Mouse (Mus musculus) intestine, embryonic 16.5 days (tissue): Measurements from ENCODE around the gene Cd274. TPM values are rescaled to one million over a fixed set of nuclear protein-coding genes. Genes with fewer than 3 reads are reported as not detected.

Experiments
- ATAC-seq: fragments of 200-750 bp; cut with Nextera tagmentation; 2 replicates; pipeline ENCODE4 v1.8.0; 2017; ENCODE audit warnings: moderate TSS enrichment, moderate library complexity
- H3K27ac ChIP-seq: fragments of 300-500 bp; sonication (generic); 2 replicates; pipeline ENCODE4 v1.5.1; 2014; ENCODE audit warnings: mild to moderate bottlenecking, low read length
- H3K27me3 ChIP-seq: fragments of 300-500 bp; sonication (generic); replicated peaks from 2 replicates; pipeline ENCODE4 v1.6.1; 2014; ENCODE audit warnings: low read length, control low read depth, mixed read lengths; ENCODE audit not compliant: control insufficient read depth, insufficient read depth
- H3K36me3 ChIP-seq: fragments of 300-500 bp; sonication (generic); 2 replicates; pipeline ENCODE4 v1.6.1; 2014; ENCODE audit warnings: low read length, control low read depth; ENCODE audit not compliant: control insufficient read depth, insufficient read depth
- H3K4me1 ChIP-seq: fragments of 300-500 bp; sonication (generic); 2 replicates; pipeline ENCODE4 v1.6.1; 2014; ENCODE audit warnings: low read length, control low read depth, mixed read lengths; ENCODE audit not compliant: control insufficient read depth, insufficient read depth
- H3K4me2 ChIP-seq: fragments of 300-500 bp; sonication (generic); 2 replicates; pipeline ENCODE4 v1.6.1; 2014; ENCODE audit warnings: low read depth, low read length, control low read depth
- H3K4me3 ChIP-seq: fragments of 300-500 bp; sonication (generic); 2 replicates; pipeline ENCODE4 v1.5.1; 2014; ENCODE audit warnings: mild to moderate bottlenecking, low read length
- H3K9ac ChIP-seq: fragments of 300-500 bp; sonication (generic); 2 replicates; pipeline ENCODE4 v1.6.1; 2014; ENCODE audit warnings: low read depth, low read length
- H3K9me3 ChIP-seq: fragments of 300-500 bp; sonication (generic); 2 replicates; pipeline ENCODE4 v1.6.1; 2016; ENCODE audit warnings: low read length, control low read depth; ENCODE audit not compliant: control insufficient read depth
- WGBS: fragments of 180-500 bp; shearing (Covaris S2); extraction: QIAGEN DNeasy Blood & Tissue Kit; methylation state at CpG from one replicate; pipeline ENCODE4 v1.1.7; 2014; 5-methylcytosine and 5-hydroxymethylcytosine counted together
- polyA plus RNA-seq: library from polyadenylated mRNA; unstranded; fragments of >200 nt; fragmentation: Nextera tagmentation; extraction: Ambion mirVana; gene quantifications from 2 replicates; pipeline ENCODE4 v1.2.1, GENCODE M21; 2015

Cd274 gene
- polyA plus RNA-seq, 1 experiment from 2014 or later = 0.51 TPM

GRCm38 (mm10) chr19:29341029-29341428 is 26.2 kb upstream of the Cd274 start:
- no peaks in the 10 kb centered on the region for H3K4me1 ChIP-seq
- H3K9me3 ChIP-seq = no peaks in the 10 kb centered on the region
- no peak for ATAC-seq
- no peak overlapping the region for H3K4me3 ChIP-seq
- H3K4me2 ChIP-seq = no peak overlapping the region
- no peak overlapping the region for H3K9ac ChIP-seq
- no peaks in the 10 kb centered on the region for H3K36me3 ChIP-seq
- no peaks in the 10 kb centered on the region for H3K27me3 ChIP-seq
- no peak overlapping the region for H3K27ac ChIP-seq
- 80% methylated on average over 4 of the region's 4 CpGs for WGBS

GRCm38 (mm10) chr19:29342281-29342680 is 25.0 kb upstream of the Cd274 start:
- Histone ChIP-seq H3K4me2 (no peak overlapping the region), H3K36me3 (no peaks in the 10 kb centered on the region), H3K4me1 (no peaks in the 10 kb centered on the region), H3K27me3 (no peaks in the 10 kb centered on the region), H3K4me3 (no peak overlapping the region), H3K9me3 (no peaks in the 10 kb centered on the region), H3K9ac (no peak overlapping the region), H3K27ac (no peak overlapping the region)
- no peak for ATAC-seq
- WGBS = 83% methylated on average over 6 of the region's 6 CpGs

- no peak for ATAC-seq
Measured at GRCm38 (mm10) chr19:29344868-29345267, 22.4 kb upstream of the Cd274 start.

DNA sequence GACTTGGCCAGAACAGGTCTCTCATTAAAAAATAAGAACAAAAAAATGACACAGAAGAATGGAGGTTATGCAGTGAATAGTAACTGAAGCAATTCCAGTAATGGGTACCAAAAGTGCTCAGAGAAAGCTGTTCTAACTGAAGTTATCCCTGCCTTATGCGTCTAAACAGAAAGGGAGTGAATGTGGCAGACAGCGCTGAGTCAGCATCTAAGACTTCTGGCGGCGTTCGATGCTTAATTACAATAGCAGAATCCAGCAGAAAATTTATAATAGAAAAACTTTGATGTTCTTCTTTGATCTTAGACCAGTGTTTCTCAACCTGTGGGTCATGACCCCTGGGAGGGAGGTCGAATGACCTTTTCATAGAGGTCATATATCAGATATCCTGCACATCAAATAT is 21.6 kb upstream of the Cd274 start:
- no peak overlapping the region for H3K4me2 ChIP-seq
- WGBS = 76% methylated on average over 6 of the region's 6 CpGs
- ATAC-seq = no peak
- H3K27me3 ChIP-seq = no peaks in the 10 kb centered on the region
- no peak overlapping the region for H3K9ac ChIP-seq
- peaks cover 3% of the 10 kb centered on the region; the same call in 1 of the 2 replicates for H3K36me3 ChIP-seq
- no peak overlapping the region for H3K4me3 ChIP-seq
- H3K4me1 ChIP-seq = no peaks in the 10 kb centered on the region
- H3K27ac ChIP-seq = no peak overlapping the region
- H3K9me3 ChIP-seq = no peaks in the 10 kb centered on the region

More at GRCm38 (mm10) chr19:29344868-29345267, 22.4 kb upstream of the Cd274 start:
- Histone ChIP-seq H3K4me2 (no peak overlapping the region), H3K27ac (no peak overlapping the region), H3K27me3 (no peaks in the 10 kb centered on the region), H3K9ac (no peak overlapping the region), H3K4me1 (no peaks in the 10 kb centered on the region), H3K36me3 (peaks cover 2% of the 10 kb centered on the region; the same call in 1 of the 2 replicates), H3K9me3 (no peaks in the 10 kb centered on the region), H3K4me3 (no peak overlapping the region)

DNA sequence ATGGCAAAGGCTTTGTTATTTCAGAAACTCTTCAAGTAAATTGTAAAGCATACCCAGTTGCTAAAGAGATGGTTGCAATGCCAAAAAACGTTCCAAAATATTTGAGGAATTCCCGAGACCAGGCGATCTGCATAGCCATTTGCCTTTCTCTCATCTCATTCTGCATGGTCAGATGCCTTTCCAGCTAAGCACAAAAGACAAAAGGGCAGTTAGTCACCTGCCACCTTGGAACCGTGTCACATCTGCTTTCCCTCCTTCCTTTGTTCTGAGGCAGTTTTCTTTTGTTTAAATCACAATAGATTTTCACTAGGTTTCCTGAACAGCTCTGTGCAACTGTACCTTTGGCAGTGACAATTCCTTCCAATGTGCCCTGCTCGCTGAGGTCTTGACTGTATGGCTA is 16.3 kb upstream of the Cd274 start:
- Histone ChIP-seq H3K36me3 (peaks cover 3% of the 10 kb centered on the region; the same call in 1 of the 2 replicates), H3K4me2 (no peak overlapping the region), H3K27ac (no peak overlapping the region), H3K9ac (no peak overlapping the region), H3K27me3 (no peaks in the 10 kb centered on the region), H3K9me3 (no peaks in the 10 kb centered on the region), H3K4me1 (no peaks in the 10 kb centered on the region), H3K4me3 (no peak overlapping the region)
- WGBS = 55% methylated on average over 5 of the region's 5 CpGs
- no peak for ATAC-seq

DNA sequence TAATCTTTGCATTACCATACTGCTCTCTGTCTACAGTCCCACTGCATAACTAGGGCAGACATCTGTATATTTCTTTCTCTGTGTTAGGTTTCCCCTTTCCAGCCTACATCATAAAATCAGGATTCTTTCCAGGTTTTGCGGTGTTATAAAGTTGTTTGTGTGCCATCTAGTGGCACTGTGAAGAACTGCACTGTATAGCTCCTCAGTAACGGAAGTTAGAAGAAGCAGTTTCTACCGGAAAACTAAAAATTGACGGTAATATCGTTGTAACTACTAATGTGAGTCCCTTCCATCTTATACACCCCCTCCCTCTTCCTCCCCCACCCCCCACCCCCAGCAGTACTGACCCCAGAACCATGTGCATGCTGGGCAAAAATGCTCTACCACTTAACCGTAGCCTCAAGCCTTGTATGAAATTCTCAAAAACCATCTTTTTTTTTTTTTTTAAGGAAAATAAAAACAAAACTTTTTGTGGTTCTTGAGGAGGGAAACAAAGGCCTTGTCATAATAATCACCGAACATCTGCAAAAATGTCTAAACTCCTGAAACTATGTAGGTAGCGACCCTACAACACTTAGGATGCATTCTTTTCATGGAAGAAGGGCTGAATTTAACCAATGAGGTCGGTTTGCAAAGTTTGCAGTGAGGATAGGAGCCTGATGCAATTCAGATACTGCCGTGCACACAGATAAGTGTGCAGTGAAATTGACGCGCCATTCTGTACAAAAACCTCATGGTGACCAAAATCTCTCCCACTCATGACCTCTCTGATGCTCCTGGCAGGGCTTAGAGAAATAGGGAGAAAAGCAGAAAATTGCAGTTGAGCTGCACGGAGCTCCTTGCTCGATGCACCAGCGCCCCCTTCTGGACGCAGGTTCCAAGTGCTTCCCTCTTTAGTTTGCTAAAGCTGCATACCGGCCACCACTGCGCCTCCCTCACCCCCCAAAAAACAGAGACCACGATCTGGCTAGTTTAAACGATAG is 12.1 kb upstream of the Cd274 start:
- peak; percentile 66 for ATAC-seq
- peak overlapping the region; percentile 49; the same call in 1 of the 2 replicates for H3K9ac ChIP-seq
- 0 out of 2 replicates have a peak, but pooled peaks cover 6% of the 10 kb centered on the region for H3K36me3 ChIP-seq
- H3K4me1 ChIP-seq = 0 out of 2 replicates have a peak, but pooled peaks cover 3% of the 10 kb centered on the region
- no peak overlapping the region for H3K27ac ChIP-seq
- H3K9me3 ChIP-seq = no peaks in the 10 kb centered on the region
- H3K4me2 ChIP-seq = peak overlapping the region; percentile 62
- 4% methylated on average over 20 of the region's 20 CpGs for WGBS
- peak overlapping the region; percentile 32 for H3K4me3 ChIP-seq
- no peaks in the 10 kb centered on the region for H3K27me3 ChIP-seq

DNA sequence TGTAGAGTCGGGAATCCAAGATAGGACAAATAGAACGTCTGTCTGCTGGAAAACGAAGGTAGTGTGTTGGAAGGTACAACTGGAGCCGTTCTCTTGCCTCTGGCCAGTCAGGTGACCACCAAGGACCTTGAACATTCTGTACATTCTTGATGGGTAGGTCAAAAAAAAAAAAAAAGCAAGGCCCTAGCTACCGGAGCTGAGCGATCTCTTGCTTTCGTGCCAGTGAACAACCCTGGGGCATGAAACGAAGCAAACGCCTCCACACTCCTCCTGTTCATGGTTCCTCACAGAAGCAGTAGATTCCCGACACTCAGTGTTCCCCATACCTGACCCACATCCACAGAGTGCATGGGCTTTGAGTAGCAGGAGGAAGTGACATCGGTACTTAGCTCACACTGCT is 11.0 kb upstream of the Cd274 start:
- no peak overlapping the region for H3K27ac ChIP-seq
- H3K4me2 ChIP-seq = no peak overlapping the region
- 89% methylated on average over 11 of the region's 11 CpGs for WGBS
- H3K4me3 ChIP-seq = no peak overlapping the region
- no peaks in the 10 kb centered on the region for H3K27me3 ChIP-seq
- H3K9me3 ChIP-seq = no peaks in the 10 kb centered on the region
- H3K36me3 ChIP-seq = 0 out of 2 replicates have a peak, but pooled peaks cover 6% of the 10 kb centered on the region
- H3K9ac ChIP-seq = no peak overlapping the region
- no peak for ATAC-seq
- H3K4me1 ChIP-seq = peaks cover 8% of the 10 kb centered on the region; the same call in 1 of the 2 replicates

- Histone ChIP-seq H3K4me3 (peak overlapping the region; percentile 74), H3K27me3 (no peaks in the 10 kb centered on the region), H3K9ac (peak overlapping the region; percentile 24; the same call in 1 of the 2 replicates), H3K4me1 (peaks cover 8% of the 10 kb centered on the region; the same call in 1 of the 2 replicates), H3K36me3 (0 out of 2 replicates have a peak, but pooled peaks cover 6% of the 10 kb centered on the region), H3K9me3 (no peaks in the 10 kb centered on the region), H3K27ac (no peak overlapping the region), H3K4me2 (peak overlapping the region; percentile 73)
- no peak for ATAC-seq
- 69% methylated on average over 5 of the region's 5 CpGs for WGBS
Measured at GRCm38 (mm10) chr19:29360251-29360650, 7.0 kb upstream of the Cd274 start.

- Histone ChIP-seq H3K27me3 (no peaks in the 10 kb centered on the region), H3K4me1 (peaks cover 10% of the 10 kb centered on the region; the same call in 1 of the 2 replicates), H3K9me3 (no peaks in the 10 kb centered on the region), H3K4me2 (peak overlapping the region; percentile 73), H3K27ac (peak overlapping the region; percentile 65), H3K4me3 (peak overlapping the region; percentile 74), H3K9ac (peak overlapping the region; percentile 85), H3K36me3 (0 out of 2 replicates have a peak, but pooled peaks cover 6% of the 10 kb centered on the region)
- 2% methylated on average over 33 of the region's 33 CpGs for WGBS
- peak; percentile 99 for ATAC-seq
Measured at GRCm38 (mm10) chr19:29361468-29362130, 5.7 kb upstream of the Cd274 start.
